ENCODE assay signal across 18 mouse cellular contexts in genomic region chr11:61063503-61063902, GRCm38 (mm10). TPM values are rescaled to one million over a fixed set of nuclear protein-coding genes. Genes with fewer than 3 reads are reported as not detected.
DNase-seq lines count a peak whose midpoint lies in the region; TF ChIP-seq lines count a peak whose summit lies in the region.
"Had no signal": no experiment of that assay in that cellular context is flagged by ENCODE, and none has a peak within 500 bp of the region (broad histone marks: within the 10 kb centered on the region; RNA-seq: fewer than 3 reads in every experiment).

No protein-coding gene starts in this region.

- H3K27ac ChIP-seq in thymus, adult 2 months (ENCODE audit: control insufficient read depth, insufficient read depth, low read length) = no peak overlapping the region
- H3K27ac ChIP-seq: forebrain, embryonic 13.5 days; heart, embryonic 10.5 days; intestine, embryonic 15.5 days; limb, embryonic 10.5 days had no signal

- intact Hi-C loops in left cerebral cortex, postnatal 4 days (cut with DNase I) = no loop called here
- intact Hi-C loops in left cerebral cortex, postnatal 25 days (cut with DNase I) = loop anchor here (1.0 kb wide), 1 partner anchor 22 kb away; no protein-coding TSS in a partner anchor

- H3K27me3 ChIP-seq in thymus, adult 2 months (ENCODE audit: control insufficient read depth, insufficient read depth, low read length) = no peaks in the 10 kb centered on the region
- H3K27me3 ChIP-seq: forebrain, embryonic 13.5 days; intestine, embryonic 15.5 days had no signal

- H3K4me3 ChIP-seq in thymus, adult 2 months (ENCODE audit: control insufficient read depth, insufficient read depth, low read length) = no peak overlapping the region
- H3K4me3 ChIP-seq: forebrain, embryonic 13.5 days; heart, embryonic 10.5 days; intestine, embryonic 15.5 days; limb, embryonic 10.5 days had no signal

- no peak for TF ChIP-seq POLR2A in thymus, adult 2 months (IDR thresholded peaks at IDR 0.05; ENCODE audit: control insufficient read depth, extremely low read depth, insufficient read depth, low read length, poor library complexity)

- no peak for TF ChIP-seq CTCF in thymus, adult 2 months (IDR thresholded peaks at IDR 0.05; ENCODE audit: borderline replicate concordance, control insufficient read depth, extremely low read depth, insufficient read depth, low read length, poor library complexity)

- WGBS in thymus, adult 2 months = 97% methylated on average over 6 of the region's 6 CpGs

- peak; percentile 42 for DNase-seq in left cerebral cortex, adult 11 months (ENCODE audit: low spot score)
- DNase-seq in left cerebral cortex, postnatal 4 days = no peak
- peak; percentile 80 for DNase-seq in brain, adult 2 months (ENCODE audit: low read depth, low spot score)
- DNase-seq in left cerebral cortex, postnatal 25 days (ENCODE audit: low spot score in 2 of 2) = peak; percentile 37 to 93
- peak; percentile 68 for DNase-seq in telencephalon, adult 2 months (ENCODE audit: low read depth, low spot score)
- DNase-seq in B cell, adult 2 months = no peak
- no peak for DNase-seq in thymus, adult 2 months
- DNase-seq: adrenal gland, postnatal 10 days; kidney, adult 8-10 months; kidney, postnatal 10 days; liver; lung, postnatal 4 days had no signal

- H3K4me1 ChIP-seq in thymus, adult 2 months (replicated peaks; ENCODE audit: control insufficient read depth, insufficient read depth, low read length) = no peaks in the 10 kb centered on the region
- H3K4me1 ChIP-seq: limb, embryonic 10.5 days had no signal

- H3K36me3 ChIP-seq in thymus, adult 2 months (ENCODE audit: control insufficient read depth, insufficient read depth, low read length) = no peaks in the 10 kb centered on the region
- H3K36me3 ChIP-seq: heart, embryonic 10.5 days; intestine, embryonic 15.5 days; limb, embryonic 10.5 days had no signal

RNA-seq across cellular contexts. Expression of gene Kcnj12, which starts 41.1 kb away (rescaled TPM):
- total RNA-seq in left cerebral cortex, postnatal 4 days (2021) = 1 to 10 TPM; 5.3 TPM
- total RNA-seq in left cerebral cortex, postnatal 25 days (2021) = 10 to 100 TPM; 17.4 to 19.6 TPM
- 0.51 and 1.8 TPM in 2 replicates for polyA plus RNA-seq in thymus, adult 2 months (2012; rRNA removed)
- total RNA-seq: hematopoietic stem cell, adult 5-6 weeks; megakaryocyte-erythroid progenitor cell, adult 5-6 weeks had no signal

Comparison
In these comparisons a context has a peak if more than half of its experiments do, and no peak if none do; other contexts are left out.
1. DNase-seq: peak in left cerebral cortex, adult 11 months (single experiment), brain, adult 2 months (single experiment), left cerebral cortex, postnatal 25 days (2 of 2) and telencephalon, adult 2 months (single experiment); none in left cerebral cortex, postnatal 4 days (single experiment), B cell, adult 2 months (0 of 2) and thymus, adult 2 months (single experiment).